Mouse (Mus musculus) thymus, postnatal 10 days (tissue): ENCODE measurements at regions not wholly inside any gene's neighbourhood (a gene's known extent, or its start where the extent isn't known, plus 50 kb on each side); places are given as distances from the start of the nearest gene placed in this dataset.
"Not testable (repeated sequence)": the region's sequence is repeated elsewhere in the genome, so short reads cannot be mapped to it uniquely, and the experiment has no call there.

Experiments
- DNase-seq, 2 experiments: peaks; one replicate each; pipeline ENCODE4 v3.0.0; 2021; ENCODE audit warnings: low spot score in 2 of 2

DNA sequence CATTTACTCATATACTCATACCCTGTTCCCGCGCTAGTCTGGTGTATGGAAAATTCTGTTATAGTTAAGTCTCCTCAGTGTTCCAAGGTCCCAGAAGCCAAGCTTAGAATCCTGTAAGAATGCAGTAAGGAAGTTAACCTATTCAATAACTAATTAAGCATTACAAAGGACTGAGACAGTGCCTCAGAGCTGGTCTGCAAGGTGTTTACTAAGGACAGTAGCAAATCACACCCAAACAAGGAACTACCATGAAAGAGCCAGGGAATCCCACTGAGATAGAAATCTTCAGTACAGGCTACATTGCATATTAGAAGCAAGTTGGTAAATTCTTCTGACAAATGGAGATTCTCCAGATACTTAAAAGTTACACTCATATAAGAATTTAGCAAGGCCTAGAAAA lies 516.7 kb upstream of the Gm10131 start:
- DNase-seq = not testable (repeated sequence)

GRCm38 (mm10) chr8:34625670-34626069 lies 514.1 kb upstream of the Gm10131 start:
- no peak for DNase-seq

DNA sequence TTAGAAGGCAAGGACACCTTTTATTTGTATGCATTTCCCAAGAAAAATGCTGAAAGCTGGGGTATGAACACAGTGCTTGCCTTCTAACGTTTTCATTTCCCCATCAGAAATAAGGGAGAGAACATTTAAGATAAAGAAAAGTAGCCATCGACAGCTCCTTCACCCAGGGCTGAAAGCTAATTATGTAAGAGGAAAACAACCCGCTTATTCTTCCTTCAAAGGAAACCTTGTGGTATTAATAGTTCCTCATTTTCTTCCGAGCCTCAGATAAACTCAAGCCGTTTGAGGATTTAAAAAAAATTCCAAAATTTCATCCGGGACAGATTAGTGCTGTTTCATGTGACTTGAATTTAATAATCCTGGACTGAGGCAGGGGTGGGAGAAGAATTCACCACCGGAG lies 512.2 kb upstream of the Gm10131 start:
- no peak for DNase-seq

DNA sequence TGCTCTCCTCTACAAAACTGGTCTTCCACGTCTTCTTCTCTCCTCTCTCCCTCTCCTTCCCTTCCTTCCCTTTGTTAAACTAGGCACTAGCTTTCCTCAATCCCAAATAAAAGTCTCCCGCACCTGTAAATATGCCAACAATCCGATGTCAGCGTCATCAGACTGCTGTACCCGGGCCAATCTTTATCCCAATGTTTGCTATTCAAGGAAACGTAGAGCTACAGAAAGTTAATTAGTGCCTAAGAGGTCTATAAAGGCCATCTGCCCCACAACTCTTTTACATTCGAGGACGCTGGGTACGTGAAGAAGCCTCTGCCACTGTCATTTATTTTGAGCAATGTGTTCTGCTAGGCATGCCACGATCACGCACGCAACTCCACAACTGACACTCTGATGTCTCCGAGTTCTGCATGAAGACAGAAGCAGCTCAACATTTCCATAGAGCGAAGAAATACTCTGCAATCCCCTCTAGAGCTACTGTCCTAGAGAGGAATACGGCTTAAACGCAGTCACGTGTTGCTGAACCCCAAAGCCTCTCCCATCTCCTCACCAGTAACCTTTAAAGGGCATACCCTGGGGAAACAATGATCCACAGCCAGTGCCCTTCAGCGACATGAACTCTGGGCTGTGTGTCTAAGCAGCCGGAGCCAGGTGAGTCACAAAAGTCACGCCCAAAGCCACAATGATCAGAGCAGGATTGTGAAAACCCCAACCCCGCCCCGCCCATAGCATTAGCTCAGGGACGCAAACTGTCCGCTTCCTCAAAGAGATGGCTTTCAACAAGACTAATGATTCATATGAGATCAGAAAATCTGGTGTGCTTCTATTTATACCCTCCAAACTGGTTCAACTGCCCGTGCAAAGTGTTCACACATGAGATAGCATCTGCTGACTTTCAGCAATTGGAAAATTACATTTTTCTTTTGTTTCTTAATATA lies 510.9 kb upstream of the Gm10131 start:
- no peak for DNase-seq

GRCm38 (mm10) chr8:34618046-34618445 lies 506.5 kb upstream of the Gm10131 start:
- DNase-seq = no peak

- peak; percentile 59 to 64 for DNase-seq
These were observed 503.4 kb upstream of the Gm10131 start for GRCm38 (mm10) chr8:34614987-34615386.

- DNase-seq = no peak
These were observed 502.5 kb upstream of the Gm10131 start for GRCm38 (mm10) chr8:34614031-34614526.

DNA sequence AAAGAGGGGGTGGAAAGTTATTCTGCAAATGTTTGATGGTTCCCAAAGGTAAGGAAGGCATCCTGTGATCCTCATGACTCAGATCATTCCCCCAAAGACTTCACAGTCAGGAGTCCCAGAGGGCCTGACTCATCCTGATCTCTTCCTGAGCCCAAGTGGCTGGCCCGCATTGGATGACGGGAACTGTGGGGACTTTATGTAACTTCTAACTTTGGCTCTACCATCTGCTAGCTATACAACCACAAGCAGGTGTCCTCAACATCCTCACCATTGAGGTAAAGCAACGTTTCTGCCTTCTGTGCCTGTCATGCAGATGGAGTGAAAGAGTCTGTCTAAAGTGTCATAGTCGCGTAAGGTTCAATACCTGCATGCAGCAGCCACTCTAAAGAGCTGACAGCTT lies 501.6 kb upstream of the Gm10131 start:
- peak; percentile 53 to 59 for DNase-seq

DNA sequence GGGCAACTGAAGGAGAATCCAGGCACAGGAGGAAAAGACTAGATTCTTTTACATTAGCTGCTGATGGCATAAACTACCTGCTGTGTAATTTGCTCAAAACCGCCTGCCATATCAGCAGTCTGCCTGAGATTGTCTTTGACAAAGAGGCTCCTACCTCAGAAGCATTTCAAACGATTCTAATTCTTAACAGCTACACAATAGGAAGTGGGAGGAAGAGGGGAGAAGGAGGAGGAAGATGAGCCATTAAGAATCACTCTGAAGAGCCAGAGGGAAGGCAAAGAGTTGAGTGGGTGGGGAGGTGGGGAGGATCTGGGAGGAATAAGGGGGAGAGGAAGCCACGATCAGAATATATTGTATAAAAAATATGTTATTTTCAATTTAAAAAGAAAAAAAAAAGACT lies 500.9 kb upstream of the Gm10131 start:
- no peak for DNase-seq

DNA sequence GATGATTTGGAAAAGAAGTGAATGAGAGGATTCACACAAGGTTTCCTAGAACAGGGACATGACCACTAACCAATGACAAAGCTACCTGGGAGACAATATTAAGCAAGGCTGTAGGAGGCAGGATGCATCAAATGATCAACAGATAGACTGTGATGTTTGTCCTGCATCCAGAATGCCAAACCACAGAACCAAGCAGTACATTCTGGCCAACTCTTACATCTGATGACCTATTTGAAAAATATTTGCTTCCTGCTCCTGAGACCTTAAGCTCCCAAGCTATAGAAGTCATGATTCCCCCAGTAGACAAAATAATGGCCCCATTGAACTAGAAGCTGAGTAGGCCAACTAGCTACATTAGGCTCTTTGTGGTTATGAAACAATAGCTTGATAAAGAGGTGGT lies 498.6 kb upstream of the Gm10131 start:
- DNase-seq = no peak

- no peak for DNase-seq
These were observed 495.9 kb upstream of the Gm10131 start for GRCm38 (mm10) chr8:34607426-34607825.

GRCm38 (mm10) chr8:34605031-34605430 lies 493.5 kb upstream of the Gm10131 start:
- DNase-seq = peak; percentile 53 to 63

- peak; percentile 61 to 64 for DNase-seq
These were observed 493.0 kb upstream of the Gm10131 start for GRCm38 (mm10) chr8:34604581-34604980.

DNA sequence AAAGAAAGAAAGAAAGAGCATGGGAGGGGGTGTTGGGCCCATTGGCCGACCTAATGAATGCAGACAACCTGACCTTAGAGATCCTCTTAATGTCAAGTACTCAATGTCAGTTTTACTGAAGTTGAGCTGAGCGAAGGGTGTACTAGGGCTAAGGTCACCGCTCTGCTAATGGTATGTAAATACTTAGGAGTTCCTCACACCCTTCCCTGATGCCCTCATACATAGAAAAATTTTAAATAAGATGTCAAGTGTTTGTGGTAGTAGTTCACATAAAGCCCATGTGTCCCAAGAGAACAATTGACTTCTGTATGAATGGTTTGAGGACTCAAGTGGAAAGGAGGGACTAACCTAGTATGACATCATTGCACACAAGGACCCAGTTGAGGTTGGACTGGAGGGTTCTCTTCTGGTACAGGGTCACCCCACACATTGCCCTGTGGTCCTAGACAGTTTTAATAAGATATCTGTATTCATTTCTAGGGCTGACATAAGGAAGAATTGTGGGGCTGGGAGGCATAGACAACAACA lies 490.0 kb upstream of the Gm10131 start:
- DNase-seq = no peak

DNA sequence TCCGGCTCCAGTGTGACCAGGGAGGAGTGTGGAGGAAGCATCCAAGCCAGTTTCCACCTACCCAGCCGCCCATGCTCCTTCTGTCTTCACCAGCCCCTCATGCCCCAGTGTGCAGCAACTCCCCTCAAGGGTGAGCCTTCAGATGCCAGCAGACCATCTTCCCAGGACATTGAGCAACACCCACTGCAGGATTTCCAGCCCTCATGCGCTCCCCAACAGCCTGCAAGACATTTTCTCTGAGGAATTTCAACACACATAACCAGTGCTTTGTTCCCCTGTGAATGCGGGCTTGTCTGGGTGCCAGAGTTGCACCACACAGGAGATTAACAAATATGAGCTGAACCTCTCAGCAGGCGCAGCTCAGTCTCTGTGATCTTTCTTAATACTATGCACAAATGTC lies 489.3 kb upstream of the Gm10131 start:
- DNase-seq = no peak

- DNase-seq = no peak
These were observed 485.1 kb upstream of the Gm10131 start for GRCm38 (mm10) chr8:34596593-34596992.

GRCm38 (mm10) chr8:34590976-34591749 lies 479.6 kb upstream of the Gm10131 start:
- DNase-seq = no peak

GRCm38 (mm10) chr8:34578043-34578442 lies 466.5 kb upstream of the Gm10131 start:
- DNase-seq = no peak

DNA sequence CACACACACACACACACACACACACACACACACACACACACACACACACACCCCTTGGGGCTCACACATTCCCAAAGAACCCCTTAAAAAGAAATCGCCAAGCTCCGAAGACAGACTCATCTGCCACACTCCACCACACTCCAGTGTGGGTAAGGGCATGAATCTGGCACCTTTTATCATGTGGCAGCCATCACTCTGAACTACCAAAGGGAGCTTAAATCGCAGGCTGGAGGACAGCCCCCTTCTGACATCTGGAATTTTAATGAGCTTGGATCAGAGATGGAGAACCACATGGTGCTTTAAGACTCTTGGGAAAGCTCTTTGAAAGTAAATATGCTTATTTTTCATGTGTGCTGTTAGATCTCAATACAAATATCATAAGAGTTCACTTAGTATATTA lies 462.5 kb upstream of the Gm10131 start:
- no peak for DNase-seq

DNA sequence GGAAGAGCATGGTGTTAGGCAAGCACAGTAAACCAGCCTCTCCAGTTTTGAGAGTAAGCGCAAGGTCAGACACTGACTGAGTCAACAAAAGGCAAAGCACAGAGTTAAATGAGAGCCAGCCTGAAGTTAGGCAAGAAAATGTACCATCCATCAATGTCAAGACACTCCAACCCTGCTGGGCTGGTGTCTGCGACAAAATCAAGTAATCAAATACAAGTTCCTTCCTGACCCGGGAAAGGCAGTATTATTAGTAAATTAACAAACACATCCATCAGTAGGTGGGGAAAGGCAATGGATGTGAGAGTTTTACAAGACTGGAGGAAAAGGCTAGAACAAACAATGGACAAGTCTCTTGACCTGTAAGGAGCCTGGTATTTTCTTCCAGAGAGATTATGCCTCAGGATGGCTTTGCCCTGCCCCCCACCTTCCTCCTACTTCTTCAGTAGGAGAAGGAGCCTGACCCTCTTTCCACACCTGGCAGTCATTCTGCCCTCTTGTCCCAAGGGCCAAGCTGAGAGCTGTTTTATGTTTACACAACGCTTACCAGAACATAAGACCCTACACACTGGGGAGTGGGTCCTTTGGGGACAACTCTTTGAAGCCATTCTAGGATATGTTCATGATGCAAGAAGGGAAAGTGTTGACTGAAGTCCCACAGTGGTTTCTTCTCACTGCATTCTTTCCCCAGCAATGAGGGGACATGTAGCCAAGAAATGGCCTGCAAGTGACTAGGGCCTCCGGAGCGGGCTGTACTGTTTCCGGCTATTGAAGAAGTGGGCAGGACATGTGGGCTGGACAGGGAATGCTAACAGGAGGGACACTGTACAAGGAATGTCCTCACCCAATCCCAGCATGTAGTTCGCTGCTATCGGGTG lies 461.7 kb upstream of the Gm10131 start:
- DNase-seq = no peak

GRCm38 (mm10) chr8:34571736-34572135 lies 460.2 kb upstream of the Gm10131 start:
- no peak for DNase-seq
